Mouse (Mus musculus) heart, adult 2 months (tissue): ENCODE data around the gene Ugt1a5.

Source experiments
- CTCF ChIP-seq: fragments of 200-600 bp; IDR thresholded peaks from 2 replicates; pipeline ENCODE4 v1.8.1; 2022; ENCODE audit warnings: antibody characterized with exemption, mild to moderate bottlenecking, moderate library complexity
- EP300 ChIP-seq: fragments of 200-500 bp; IDR thresholded peaks from 2 replicates; pipeline ENCODE4 v1.6.1; 2011; ENCODE audit warnings: low read depth, low read length, control low read depth; ENCODE audit not compliant: insufficient read depth
- POLR2A ChIP-seq: fragments of 200-500 bp; IDR thresholded peaks from 2 replicates; pipeline ENCODE4 v1.6.1; 2011; ENCODE audit warnings: mild to moderate bottlenecking, low read depth, low read length, control low read depth; ENCODE audit not compliant: insufficient read depth

GRCm38 (mm10) chr1:88200456-88200855 is 34.6 kb downstream of the Ugt1a5 start, which contains the start of gene Ugt1a2:
- TF ChIP-seq EP300, result no peak
- no peak for TF ChIP-seq POLR2A
- no peak for TF ChIP-seq CTCF
